Mouse (Mus musculus) adrenal gland, postnatal 4 days (tissue): ENCODE results near the gene Fzd7. TPM values are rescaled to one million over a fixed set of nuclear protein-coding genes. Genes with fewer than 3 reads are reported as not detected.

Experiments
- DNase-seq, 2 experiments: peaks; one replicate each; pipeline ENCODE4 v3.0.0; 2021 to 2022; ENCODE audit warnings: low spot score in 2 of 2, mixed read lengths in 2 of 2
- total RNA-seq, 2 experiments: library from RNA; stranded (reverse); gene quantifications; 2 replicates each; pipeline ENCODE4 v1.2.3; 2021

Gene Fzd7
- total RNA-seq, 2 experiments from 2014 or later = 23.6 to 28.7 TPM

- no peak for DNase-seq
These were observed 11.5 kb upstream of the Fzd7 start for GRCm38 (mm10) chr1:59470766-59471165.

- no peak for DNase-seq
These were observed 9.7 kb upstream of the Fzd7 start for GRCm38 (mm10) chr1:59472368-59473180.

GRCm38 (mm10) chr1:59473181-59473555 is 9.1 kb upstream of the Fzd7 start:
- DNase-seq = no peak

- no peak for DNase-seq
These were observed 6.6 kb upstream of the Fzd7 start for GRCm38 (mm10) chr1:59475618-59476017.

- DNase-seq = no peak
These were observed 3.3 kb upstream of the Fzd7 start for GRCm38 (mm10) chr1:59478911-59479310.

- no peak for DNase-seq
These were observed 1.3 kb upstream of the Fzd7 start for GRCm38 (mm10) chr1:59480821-59481455.

GRCm38 (mm10) chr1:59481456-59482291 is 550 bp upstream of the Fzd7 start:
- peak; percentile 78 to 92 for DNase-seq

- peak in 1 of 2 experiments; percentile 22 for DNase-seq
These were observed 684 bp downstream of the Fzd7 start for GRCm38 (mm10) chr1:59482696-59483520.

- peak; percentile 27 to 36 for DNase-seq
These were observed 1.5 kb downstream of the Fzd7 start for GRCm38 (mm10) chr1:59483521-59484245.

- DNase-seq = no peak
These were observed 2.1 kb downstream of the Fzd7 start for GRCm38 (mm10) chr1:59484314-59484713.

GRCm38 (mm10) chr1:59484791-59485785 is 2.9 kb downstream of the Fzd7 start:
- no peak for DNase-seq

GRCm38 (mm10) chr1:59485803-59486202 is 3.6 kb downstream of the Fzd7 start:
- DNase-seq = no peak

GRCm38 (mm10) chr1:59487651-59488051 is 5.4 kb downstream of the Fzd7 start:
- no peak for DNase-seq

- no peak for DNase-seq
These were observed 6.3 kb downstream of the Fzd7 start for GRCm38 (mm10) chr1:59488481-59488880.

GRCm38 (mm10) chr1:59488991-59489390 is 6.8 kb downstream of the Fzd7 start:
- DNase-seq = no peak

- DNase-seq = no peak
These were observed 9.3 kb downstream of the Fzd7 start for GRCm38 (mm10) chr1:59491517-59491916.

- no peak for DNase-seq
These were observed 10.2 kb downstream of the Fzd7 start for GRCm38 (mm10) chr1:59492432-59492831.

GRCm38 (mm10) chr1:59495970-59496369 is 13.7 kb downstream of the Fzd7 start:
- no peak for DNase-seq
